Mouse (Mus musculus): Measurements from ENCODE around the gene Cib3. TPM values are rescaled to one million over a fixed set of nuclear protein-coding genes. Genes with fewer than 3 reads are reported as not detected.

The Cib3 gene
- polyA plus RNA-seq (2012; fragmentation: generic; extraction: Trizol) = under 1 TPM in 1 of 2 experiments, not detected in 1; 0.24 TPM

DNA sequence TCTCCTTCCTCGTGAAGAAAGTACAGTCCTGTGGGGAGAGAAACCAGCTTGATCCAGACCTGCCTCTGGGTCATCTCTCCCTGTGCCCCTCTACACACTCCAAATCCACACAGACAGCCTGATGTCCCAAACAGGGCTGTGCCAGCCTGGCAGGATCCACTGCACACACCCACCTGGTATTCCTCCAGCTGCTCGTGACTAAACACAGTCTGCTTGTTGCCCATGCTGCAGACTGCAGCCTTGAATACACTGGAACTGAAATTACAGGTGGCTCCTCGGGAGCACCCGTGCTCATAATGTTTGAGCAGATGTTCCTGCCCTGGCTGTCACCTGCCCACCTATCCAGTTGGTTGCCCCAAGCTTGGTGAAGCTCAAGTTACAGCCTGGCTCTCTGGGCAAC is at the start of gene Cib3:
Gene Cib3, minus strand, starts transcription at position 87 of the 400 bp plus-strand sequence.

DNA sequence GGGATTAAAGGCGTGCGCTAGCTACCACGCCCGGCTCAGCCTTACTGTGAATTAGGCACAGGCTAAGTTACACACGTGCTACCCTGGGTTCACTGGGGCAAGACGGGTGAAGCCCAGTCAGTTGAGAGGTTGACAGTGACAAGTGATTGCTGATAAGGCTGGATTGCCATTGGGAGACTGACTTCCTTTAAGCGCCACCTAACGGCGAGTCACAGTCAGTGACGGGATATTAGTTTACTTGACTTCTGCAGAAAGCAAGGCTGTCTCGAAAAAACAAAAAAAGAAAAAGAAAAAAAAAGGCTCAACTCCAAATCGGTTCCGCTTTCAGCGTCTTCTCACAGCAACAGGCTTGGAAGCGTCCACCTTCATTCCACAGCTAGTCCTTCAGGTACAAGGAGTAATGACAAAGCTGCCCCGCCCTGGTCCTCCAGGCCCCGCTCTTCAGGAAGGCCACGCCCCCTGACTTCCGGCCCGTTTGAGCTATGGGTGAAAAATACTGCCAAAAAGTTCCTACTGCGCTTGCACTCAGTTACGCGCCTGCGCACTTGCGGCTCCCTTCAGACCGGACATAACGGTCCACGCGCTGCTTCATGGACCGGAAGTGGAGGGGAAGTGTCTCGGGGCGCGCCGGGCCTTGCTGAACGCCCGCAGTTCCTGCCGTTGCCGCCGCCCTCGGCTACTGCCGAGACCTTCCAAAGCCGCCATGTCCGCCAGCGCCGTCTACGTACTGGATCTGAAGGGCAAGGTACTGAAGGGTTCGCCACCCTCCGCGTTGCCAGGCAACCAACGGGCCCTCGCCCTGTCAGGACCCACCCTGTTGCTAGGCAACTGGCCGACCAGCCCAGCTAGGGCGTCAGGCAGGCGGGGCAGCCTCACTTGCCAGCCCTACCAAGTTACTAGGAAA is 27.1 kb upstream of the Cib3 start, which contains the start of gene Ap1m1:
Gene Ap1m1, plus strand, starts transcription at position 520 of the 904 bp plus-strand sequence.

DNA sequence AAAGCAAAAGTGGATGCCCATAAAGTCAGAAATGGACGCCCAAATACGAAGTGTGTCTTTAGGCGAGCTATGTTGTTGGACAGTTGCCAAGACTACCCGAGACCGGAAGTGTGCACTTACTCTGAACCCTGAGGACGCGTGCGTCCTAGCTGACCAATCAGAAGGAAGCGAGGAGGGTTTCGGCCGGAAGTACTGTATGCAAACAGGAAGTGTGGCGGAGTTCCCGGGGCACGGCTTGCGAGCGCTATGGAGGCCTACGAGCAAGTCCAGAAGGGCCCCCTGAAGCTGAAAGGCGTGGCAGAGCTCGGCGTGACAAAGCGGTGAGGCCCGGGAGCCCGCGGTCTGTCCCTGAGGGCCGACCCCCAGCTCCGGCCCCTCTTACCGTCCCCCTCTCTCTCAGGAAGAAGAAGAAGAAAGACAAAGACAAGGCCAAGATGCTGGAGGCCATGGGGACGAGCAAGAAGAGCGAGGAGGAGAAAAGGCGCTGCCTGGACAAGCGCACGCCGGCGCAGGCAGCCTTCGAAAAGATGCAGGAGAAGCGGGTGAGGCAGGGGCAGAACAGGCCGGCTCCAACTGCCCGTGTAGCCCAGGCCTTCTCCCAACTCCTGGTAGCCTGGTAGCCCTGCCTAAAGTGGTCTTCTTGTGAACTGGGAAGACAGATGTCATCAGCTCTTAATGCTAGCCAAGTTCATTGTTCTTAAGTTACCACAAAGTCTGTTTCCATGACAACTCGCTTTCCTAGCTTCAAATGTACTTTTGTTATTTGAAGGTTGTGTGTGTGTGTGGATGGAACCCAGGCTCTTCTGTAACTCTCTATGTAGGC is 7.1 kb upstream of the Cib3 start, which contains the start of gene Fam32a:
Gene Fam32a, plus strand, starts transcription at position 190 of the 823 bp plus-strand sequence.

DNA sequence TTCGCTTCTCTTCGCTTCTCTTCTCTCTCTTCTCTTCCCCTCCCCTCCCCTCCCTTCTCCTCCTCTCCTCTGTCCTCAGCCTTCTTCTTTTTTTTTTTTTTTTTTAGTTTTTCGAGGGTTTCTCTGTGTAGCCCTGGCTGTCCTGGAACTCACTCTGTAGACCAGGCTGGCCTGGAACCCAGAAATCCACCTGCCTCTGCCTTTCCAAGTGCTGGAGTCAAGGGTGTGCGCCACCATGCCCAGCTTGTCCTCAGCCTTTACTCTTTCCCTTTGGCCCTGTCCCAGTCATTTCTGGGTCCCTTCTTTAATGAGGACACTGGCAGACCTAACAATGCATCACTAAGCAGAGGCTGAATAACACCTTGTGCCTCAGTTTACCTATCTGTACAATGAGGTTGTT is 899 bp upstream of the Cib3 start, which contains the start of gene Gm11034:
Gene Gm11034, minus strand, starts transcription at position 101 of the 400 bp plus-strand sequence.

DNA sequence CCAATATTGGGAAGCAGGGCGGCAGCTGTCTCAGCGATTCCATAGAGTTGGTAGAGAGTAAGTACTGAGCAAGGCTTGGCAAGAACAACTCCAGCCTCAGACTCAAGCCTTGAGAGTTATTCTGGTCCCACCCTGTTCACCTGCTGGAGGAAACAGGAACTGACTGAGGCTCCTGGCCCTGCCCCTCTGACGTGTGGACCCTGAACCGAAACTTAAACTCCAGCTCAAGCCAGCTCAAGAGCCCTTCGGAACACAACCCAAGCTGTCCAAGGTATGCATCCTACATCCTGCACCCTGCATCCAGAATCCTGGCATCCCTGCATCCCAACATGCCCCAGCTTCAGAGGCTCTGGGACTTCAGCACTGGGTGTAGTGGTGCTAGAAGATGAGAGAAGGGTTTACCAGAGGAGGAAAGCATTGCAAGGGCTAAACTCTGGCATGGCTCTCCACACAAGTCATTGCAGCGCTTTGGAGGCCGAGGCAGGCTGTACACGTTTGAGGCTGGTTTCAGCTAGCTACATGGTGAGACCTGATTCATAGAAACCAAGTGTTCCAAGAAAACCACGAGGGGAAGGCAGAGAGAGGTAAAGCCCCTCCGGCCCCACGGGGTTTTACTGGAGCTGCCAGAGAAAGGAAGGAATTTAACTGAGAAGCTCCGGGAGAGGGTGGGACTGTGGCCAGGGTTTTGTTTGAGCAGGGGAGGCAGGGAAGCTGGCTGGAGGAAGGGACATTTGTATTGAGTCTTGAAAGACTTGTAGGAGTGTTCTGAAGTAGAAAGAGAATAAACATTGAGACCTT is 23.0 kb downstream of the Cib3 start, which contains the start of gene Hsh2d:
Gene Hsh2d, plus strand, starts transcription at position 222 of the 798 bp plus-strand sequence.

DNA sequence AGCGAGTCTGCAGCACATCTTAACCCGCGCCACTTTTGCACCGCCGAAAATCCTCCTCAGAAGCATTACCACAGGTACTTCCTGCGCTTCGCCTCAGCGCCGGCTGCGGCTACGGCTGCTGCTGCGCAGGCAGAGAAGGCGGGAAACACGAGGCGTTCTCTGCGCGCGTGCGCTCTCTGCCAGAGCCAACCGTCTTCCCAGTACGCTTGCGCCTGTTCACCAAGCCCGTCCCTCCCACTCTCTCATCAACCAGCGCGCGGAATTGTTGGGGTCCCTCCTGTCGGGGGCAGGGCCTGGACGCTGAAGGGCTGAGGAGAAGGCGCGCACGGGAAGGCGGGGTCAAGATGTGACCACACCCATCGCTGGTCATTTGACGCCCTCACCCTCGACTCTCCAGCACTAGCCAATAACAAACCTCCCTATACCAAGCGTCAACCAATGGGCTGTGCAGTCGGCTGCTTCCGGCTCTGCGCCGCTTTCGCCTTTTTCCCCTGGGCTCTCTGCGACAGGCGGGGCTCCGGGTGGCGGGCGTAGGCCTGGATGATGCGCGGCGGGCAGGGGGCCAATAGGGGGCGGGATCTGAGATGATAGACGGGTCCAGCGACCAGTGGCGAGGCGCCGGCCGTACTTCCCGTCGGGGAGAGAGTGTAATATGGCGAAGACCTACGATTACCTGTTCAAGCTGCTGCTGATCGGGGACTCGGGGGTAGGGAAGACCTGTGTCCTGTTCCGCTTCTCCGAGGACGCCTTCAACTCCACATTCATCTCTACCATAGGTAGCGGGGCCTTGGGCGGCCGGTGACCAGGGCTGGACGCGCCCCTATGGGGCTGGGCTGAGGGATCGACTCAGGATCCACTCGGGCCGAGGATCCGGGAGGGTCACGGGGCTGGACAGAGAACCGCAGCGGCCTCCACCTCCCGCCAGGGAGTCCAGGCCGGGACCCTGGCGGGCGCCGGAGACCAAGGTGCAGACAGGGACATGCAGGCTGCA is 51.6 kb downstream of the Cib3 start, which contains the start of gene Rab8a:
Gene Rab8a, plus strand, starts transcription at position 494 of the 991 bp plus-strand sequence.

Other genes starting within 250 kb of the Cib3 start
- gene Cyp4f18, start 203.2 kb downstream of the Cib3 start, polyA plus RNA-seq (2012; fragmentation: generic; extraction: Trizol) = not detected
- not detected for gene Olfr372, start 171.6 kb downstream of the Cib3 start, polyA plus RNA-seq (2012; fragmentation: generic; extraction: Trizol)
- under 1 TPM in 1 of 2 experiments, not detected in 1; 0.01 TPM for gene Olfr373, start 129.7 kb downstream of the Cib3 start, polyA plus RNA-seq (2012; fragmentation: generic; extraction: Trizol)
- not detected for gene Olfr374, start 105.8 kb downstream of the Cib3 start, polyA plus RNA-seq (2012; fragmentation: generic; extraction: Trizol)
- gene Tpm4, start 77.9 kb downstream of the Cib3 start, polyA plus RNA-seq (2012; fragmentation: generic; extraction: Trizol) = 100 to 1,000 TPM in 1 of 2 experiments, 10 to 100 TPM in 1; 37.0 to 111 TPM
- 10 to 100 TPM; 40.0 to 89.0 TPM for gene Rab8a, start 51.6 kb downstream of the Cib3 start, polyA plus RNA-seq (2012; fragmentation: generic; extraction: Trizol)
- gene Hsh2d, start 23.2 kb downstream of the Cib3 start, polyA plus RNA-seq (2012; fragmentation: generic; extraction: Trizol) = under 1 TPM in 1 of 2 experiments, not detected in 1; 0.14 TPM
- not detected for gene Gm11034, start 799 bp upstream of the Cib3 start, polyA plus RNA-seq (2012; fragmentation: generic; extraction: Trizol)
- 10 to 100 TPM; 15.2 to 63.8 TPM for gene Fam32a, start 6.9 kb upstream of the Cib3 start, polyA plus RNA-seq (2012; fragmentation: generic; extraction: Trizol)
- 10 to 100 TPM; 61.9 to 72.3 TPM for gene Ap1m1, start 27.2 kb upstream of the Cib3 start, polyA plus RNA-seq (2012; fragmentation: generic; extraction: Trizol)
- gene Gm10282, start 92.4 kb upstream of the Cib3 start, polyA plus RNA-seq (2012; fragmentation: generic; extraction: Trizol) = 100 to 1,000 TPM in 1 of 2 experiments, 10 to 100 TPM in 1; 26.6 to 220 TPM
- 10 to 100 TPM in 1 of 2 experiments, 1 to 10 TPM in 1; 7.8 to 18.1 TPM for gene Klf2, start 106.2 kb upstream of the Cib3 start, polyA plus RNA-seq (2012; fragmentation: generic; extraction: Trizol)
- gene Eps15l1, start 208.6 kb upstream of the Cib3 start, polyA plus RNA-seq (2012; fragmentation: generic; extraction: Trizol) = 10 to 100 TPM in 1 of 2 experiments, 1 to 10 TPM in 1; 9.0 to 33.7 TPM
- under 1 TPM; 0.76 to 0.90 TPM for gene Calr3, start 231.0 kb upstream of the Cib3 start, polyA plus RNA-seq (2012; fragmentation: generic; extraction: Trizol)
- gene 1700030K09Rik, start 231.0 kb upstream of the Cib3 start, polyA plus RNA-seq (2012; fragmentation: generic; extraction: Trizol) = 10 to 100 TPM in 1 of 2 experiments, 1 to 10 TPM in 1; 4.3 to 10.3 TPM

Data from C3H10T1/2 (cell line).